Mouse (Mus musculus): Measurements from ENCODE around the gene Slc22a3. TPM values are rescaled to one million over a fixed set of nuclear protein-coding genes. Genes with fewer than 3 reads are reported as not detected.

The Slc22a3 gene
- polyA plus RNA-seq, 1 experiment from 2014 or later = 0.36 TPM

DNA sequence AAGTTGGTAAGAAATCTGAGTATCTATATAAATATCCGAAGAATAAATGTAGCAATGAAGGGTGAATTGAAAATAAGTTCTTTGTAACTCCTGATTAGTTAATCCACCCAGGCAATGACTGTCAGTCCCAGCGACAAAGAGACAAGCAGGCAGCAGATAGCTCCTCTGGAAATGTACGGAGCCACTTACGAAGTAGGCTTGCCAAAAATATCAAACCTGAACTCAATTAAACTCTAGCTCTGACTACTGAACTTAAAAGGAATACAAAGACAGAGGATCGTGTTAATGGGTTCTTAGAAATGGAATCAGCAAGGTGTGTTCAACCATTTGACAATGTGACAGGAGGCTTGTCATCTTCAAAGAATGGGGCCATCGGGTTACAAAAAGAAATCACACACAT is 53.8 kb downstream of the Slc22a3 start:
- H3K4me3 ChIP-seq (ENCODE audit: low read depth, low read length) = no peak overlapping the region
- ATAC-seq (ENCODE audit: low read depth) = no peak
- no peak overlapping the region for H3K4me2 ChIP-seq (ENCODE audit: low read depth, low read length)
- no peak overlapping the region for H3K27ac ChIP-seq (ENCODE audit: low read depth, low read length)
- no peaks in the 10 kb centered on the region for H3K4me1 ChIP-seq (ENCODE audit: control insufficient read depth, insufficient read depth, low read length)
- H3K9ac ChIP-seq (replicated peaks; ENCODE audit: low read depth, low read length) = no peak overlapping the region
- H3K36me3 ChIP-seq (ENCODE audit: control insufficient read depth, insufficient read depth, low read length) = no peaks in the 10 kb centered on the region
- WGBS = 90% methylated on average over 6 of the region's 6 CpGs
- H3K9me3 ChIP-seq (ENCODE audit: control insufficient read depth, low read length) = no peaks in the 10 kb centered on the region
- no peaks in the 10 kb centered on the region for H3K27me3 ChIP-seq (ENCODE audit: control insufficient read depth, insufficient read depth, low read length)

- no peak overlapping the region for H3K27ac ChIP-seq (ENCODE audit: low read depth, low read length)
- H3K36me3 ChIP-seq (ENCODE audit: control insufficient read depth, insufficient read depth, low read length) = no peaks in the 10 kb centered on the region
- WGBS = 79% methylated on average over 11 of the region's 11 CpGs
- H3K4me1 ChIP-seq (ENCODE audit: control insufficient read depth, insufficient read depth, low read length) = no peaks in the 10 kb centered on the region
- H3K9ac ChIP-seq (replicated peaks; ENCODE audit: low read depth, low read length) = no peak overlapping the region
- ATAC-seq (ENCODE audit: low read depth) = no peak
- H3K27me3 ChIP-seq (ENCODE audit: control insufficient read depth, insufficient read depth, low read length) = no peaks in the 10 kb centered on the region
- no peak overlapping the region for H3K4me3 ChIP-seq (ENCODE audit: low read depth, low read length)
- H3K4me2 ChIP-seq (ENCODE audit: low read depth, low read length) = no peak overlapping the region
- H3K9me3 ChIP-seq (ENCODE audit: control insufficient read depth, low read length) = no peaks in the 10 kb centered on the region
These were observed 54.5 kb downstream of the Slc22a3 start for GRCm38 (mm10) chr17:12452862-12453531.

- H3K27ac ChIP-seq (ENCODE audit: low read depth, low read length) = no peak overlapping the region
- no peak overlapping the region for H3K9ac ChIP-seq (replicated peaks; ENCODE audit: low read depth, low read length)
- H3K36me3 ChIP-seq (ENCODE audit: control insufficient read depth, insufficient read depth, low read length) = no peaks in the 10 kb centered on the region
- no peak overlapping the region for H3K4me3 ChIP-seq (ENCODE audit: low read depth, low read length)
- no peak overlapping the region for H3K4me2 ChIP-seq (ENCODE audit: low read depth, low read length)
- no peaks in the 10 kb centered on the region for H3K9me3 ChIP-seq (ENCODE audit: control insufficient read depth, low read length)
- no peaks in the 10 kb centered on the region for H3K4me1 ChIP-seq (ENCODE audit: control insufficient read depth, insufficient read depth, low read length)
- WGBS = 55% methylated on average over 4 of the region's 4 CpGs
- ATAC-seq (ENCODE audit: low read depth) = no peak; the same call in 1 of the 2 replicates
- H3K27me3 ChIP-seq (ENCODE audit: control insufficient read depth, insufficient read depth, low read length) = no peaks in the 10 kb centered on the region
These were observed 56.3 kb downstream of the Slc22a3 start for GRCm38 (mm10) chr17:12451234-12451633.

DNA sequence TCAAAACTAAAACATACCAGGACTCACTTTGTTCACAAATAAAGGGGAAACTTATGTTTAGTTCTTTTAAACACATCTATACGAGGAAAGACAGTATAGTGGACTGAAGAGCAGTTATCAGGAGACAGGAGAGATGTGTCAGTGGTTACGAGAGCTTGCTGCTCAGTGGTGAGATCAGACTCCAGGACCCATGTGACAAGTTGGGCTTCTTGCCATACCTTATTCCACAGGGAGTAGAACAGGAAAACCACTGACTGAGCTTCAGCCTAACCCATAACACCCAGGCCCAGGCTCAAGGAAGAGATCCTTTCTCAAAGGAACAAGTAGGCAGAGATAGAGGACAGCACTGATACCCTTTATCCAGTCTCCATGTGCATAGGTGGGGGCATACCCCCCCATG is 62.9 kb downstream of the Slc22a3 start:
- 65% methylated on average over 2 of the region's 2 CpGs for WGBS
- H3K4me1 ChIP-seq (ENCODE audit: control insufficient read depth, insufficient read depth, low read length) = no peaks in the 10 kb centered on the region
- H3K9ac ChIP-seq (replicated peaks; ENCODE audit: low read depth, low read length) = no peak overlapping the region
- no peak for ATAC-seq (ENCODE audit: low read depth)
- no peaks in the 10 kb centered on the region for H3K36me3 ChIP-seq (ENCODE audit: control insufficient read depth, insufficient read depth, low read length)
- H3K4me3 ChIP-seq (ENCODE audit: low read depth, low read length) = no peak overlapping the region
- no peak overlapping the region for H3K4me2 ChIP-seq (ENCODE audit: low read depth, low read length)
- H3K27me3 ChIP-seq (ENCODE audit: control insufficient read depth, insufficient read depth, low read length) = no peaks in the 10 kb centered on the region
- no peaks in the 10 kb centered on the region for H3K9me3 ChIP-seq (ENCODE audit: control insufficient read depth, low read length)
- H3K27ac ChIP-seq (ENCODE audit: low read depth, low read length) = no peak overlapping the region

DNA sequence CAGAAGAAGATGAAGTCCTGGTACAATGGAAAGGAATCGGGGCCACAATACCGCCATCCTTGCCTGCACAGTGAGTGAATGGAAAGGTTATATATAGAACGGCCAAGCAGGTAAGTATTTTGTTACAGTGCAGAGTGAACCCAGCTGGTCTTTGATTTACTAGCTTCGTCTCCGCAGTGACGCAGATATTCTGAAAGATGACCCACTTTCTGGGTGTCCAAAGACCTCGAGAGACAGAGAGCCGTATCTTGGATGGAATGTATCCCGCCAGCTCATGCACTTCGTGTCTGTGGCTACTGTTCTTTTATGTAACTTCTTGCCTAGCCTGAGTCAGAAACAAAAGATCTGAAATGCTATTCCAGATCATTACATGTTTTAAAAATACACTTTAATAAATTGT is 69.7 kb downstream of the Slc22a3 start:
- Histone ChIP-seq H3K9ac (replicated peaks; ENCODE audit: low read depth, low read length) (no peak overlapping the region), H3K4me2 (ENCODE audit: low read depth, low read length) (no peak overlapping the region), H3K9me3 (ENCODE audit: control insufficient read depth, low read length) (no peaks in the 10 kb centered on the region), H3K27ac (ENCODE audit: low read depth, low read length) (no peak overlapping the region), H3K4me1 (ENCODE audit: control insufficient read depth, insufficient read depth, low read length) (no peaks in the 10 kb centered on the region), H3K4me3 (ENCODE audit: low read depth, low read length) (no peak overlapping the region), H3K27me3 (ENCODE audit: control insufficient read depth, insufficient read depth, low read length) (no peaks in the 10 kb centered on the region), H3K36me3 (ENCODE audit: control insufficient read depth, insufficient read depth, low read length) (no peaks in the 10 kb centered on the region)
- ATAC-seq (ENCODE audit: low read depth) = no peak
- 90% methylated on average over 10 of the region's 10 CpGs for WGBS

DNA sequence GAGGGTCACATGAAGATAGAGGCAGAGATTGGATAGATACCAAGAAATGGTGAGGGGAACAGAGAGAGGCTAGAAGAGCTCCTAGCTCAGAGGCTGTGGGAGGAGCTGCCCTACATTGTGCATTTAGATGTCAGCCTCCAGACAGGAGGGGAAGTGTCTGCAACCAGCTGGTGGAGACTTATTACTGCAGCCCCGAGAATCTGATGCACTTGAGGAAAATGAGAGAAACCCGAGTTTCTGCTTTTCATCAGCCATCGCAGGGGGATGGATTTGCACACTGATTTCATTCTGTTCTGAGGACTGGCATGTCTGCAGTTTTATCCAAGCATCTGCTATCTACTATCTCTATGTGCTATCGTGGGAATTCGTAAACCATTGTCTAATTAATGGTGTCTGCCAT is 75.8 kb downstream of the Slc22a3 start:
- Histone ChIP-seq H3K36me3 (ENCODE audit: control insufficient read depth, insufficient read depth, low read length) (no peaks in the 10 kb centered on the region), H3K4me3 (ENCODE audit: low read depth, low read length) (no peak overlapping the region), H3K4me1 (ENCODE audit: control insufficient read depth, insufficient read depth, low read length) (no peaks in the 10 kb centered on the region), H3K9ac (replicated peaks; ENCODE audit: low read depth, low read length) (no peak overlapping the region), H3K4me2 (ENCODE audit: low read depth, low read length) (no peak overlapping the region), H3K9me3 (ENCODE audit: control insufficient read depth, low read length) (no peaks in the 10 kb centered on the region), H3K27ac (ENCODE audit: low read depth, low read length) (no peak overlapping the region), H3K27me3 (ENCODE audit: control insufficient read depth, insufficient read depth, low read length) (no peaks in the 10 kb centered on the region)
- no peak for ATAC-seq (ENCODE audit: low read depth)
- 59% methylated on average over 5 of the region's 5 CpGs for WGBS

- H3K36me3 ChIP-seq (ENCODE audit: control insufficient read depth, insufficient read depth, low read length) = no peaks in the 10 kb centered on the region
- H3K27ac ChIP-seq (ENCODE audit: low read depth, low read length) = no peak overlapping the region
- peak; percentile 60; the same call in 1 of the 2 replicates for ATAC-seq (ENCODE audit: low read depth)
- no peaks in the 10 kb centered on the region for H3K4me1 ChIP-seq (ENCODE audit: control insufficient read depth, insufficient read depth, low read length)
- no peak overlapping the region for H3K4me3 ChIP-seq (ENCODE audit: low read depth, low read length)
- no peak overlapping the region for H3K9ac ChIP-seq (replicated peaks; ENCODE audit: low read depth, low read length)
- H3K27me3 ChIP-seq (ENCODE audit: control insufficient read depth, insufficient read depth, low read length) = no peaks in the 10 kb centered on the region
- H3K9me3 ChIP-seq (ENCODE audit: control insufficient read depth, low read length) = no peaks in the 10 kb centered on the region
- no peak overlapping the region for H3K4me2 ChIP-seq (ENCODE audit: low read depth, low read length)
These were observed 79.1 kb downstream of the Slc22a3 start for GRCm38 (mm10) chr17:12428369-12428768.

DNA sequence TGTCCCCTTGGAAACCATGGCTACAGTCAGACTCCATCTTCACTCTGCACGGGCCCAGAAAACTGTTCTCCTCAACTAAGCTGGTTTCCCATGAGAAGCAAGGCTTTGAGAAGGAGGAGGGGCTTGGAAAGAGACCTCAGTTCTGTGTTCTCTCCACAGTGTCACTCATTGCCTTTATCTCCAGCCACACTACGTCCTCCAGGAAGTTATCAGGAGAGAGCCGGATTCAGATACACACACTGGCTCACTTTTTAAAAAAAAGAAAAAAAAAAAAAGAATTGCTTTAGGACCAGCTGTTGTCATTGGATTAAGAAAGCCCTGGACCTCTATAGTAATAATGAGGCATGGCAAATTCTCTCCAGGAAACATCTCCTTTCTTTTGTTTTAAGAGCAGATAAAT is 80.3 kb downstream of the Slc22a3 start:
- no peak overlapping the region for H3K9ac ChIP-seq (replicated peaks; ENCODE audit: low read depth, low read length)
- WGBS = 58% methylated on average over 3 of the region's 3 CpGs
- ATAC-seq (ENCODE audit: low read depth) = no peak
- no peaks in the 10 kb centered on the region for H3K27me3 ChIP-seq (ENCODE audit: control insufficient read depth, insufficient read depth, low read length)
- no peaks in the 10 kb centered on the region for H3K4me1 ChIP-seq (ENCODE audit: control insufficient read depth, insufficient read depth, low read length)
- no peak overlapping the region for H3K4me2 ChIP-seq (ENCODE audit: low read depth, low read length)
- no peak overlapping the region for H3K27ac ChIP-seq (ENCODE audit: low read depth, low read length)
- H3K9me3 ChIP-seq (ENCODE audit: control insufficient read depth, low read length) = no peaks in the 10 kb centered on the region
- no peak overlapping the region for H3K4me3 ChIP-seq (ENCODE audit: low read depth, low read length)
- H3K36me3 ChIP-seq (ENCODE audit: control insufficient read depth, insufficient read depth, low read length) = no peaks in the 10 kb centered on the region

DNA sequence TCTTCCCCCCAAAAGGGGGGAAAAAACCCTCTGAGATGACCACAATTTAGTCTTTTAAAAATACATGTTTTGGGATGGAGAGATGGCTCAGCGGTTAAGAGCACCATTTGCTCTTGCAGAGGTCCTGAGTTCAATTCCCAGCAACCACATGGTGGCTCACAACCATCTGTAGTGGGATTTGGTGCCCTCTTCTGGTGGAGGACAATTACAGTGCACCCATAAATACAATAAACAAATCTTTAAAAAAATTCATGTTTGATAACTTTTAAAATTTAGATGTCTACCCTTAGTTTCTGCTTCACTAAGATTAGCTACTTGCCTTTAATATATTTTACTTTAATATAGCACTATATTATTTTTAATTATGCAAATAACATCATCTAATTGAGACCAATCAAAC is 85.4 kb downstream of the Slc22a3 start:
- Histone ChIP-seq H3K27ac (ENCODE audit: low read depth, low read length) (no peak overlapping the region), H3K27me3 (ENCODE audit: control insufficient read depth, insufficient read depth, low read length) (no peaks in the 10 kb centered on the region), H3K4me3 (ENCODE audit: low read depth, low read length) (no peak overlapping the region), H3K36me3 (ENCODE audit: control insufficient read depth, insufficient read depth, low read length) (no peaks in the 10 kb centered on the region), H3K4me2 (ENCODE audit: low read depth, low read length) (no peak overlapping the region), H3K4me1 (ENCODE audit: control insufficient read depth, insufficient read depth, low read length) (no peaks in the 10 kb centered on the region), H3K9ac (replicated peaks; ENCODE audit: low read depth, low read length) (no peak overlapping the region), H3K9me3 (ENCODE audit: control insufficient read depth, low read length) (no peaks in the 10 kb centered on the region)
- WGBS = 84% methylated on average over 1 of the region's 1 CpGs
- ATAC-seq (ENCODE audit: low read depth) = no peak
